Mouse (Mus musculus): ENCODE measurements around the gene Abca7. TPM values are rescaled to one million over a fixed set of nuclear protein-coding genes. Genes with fewer than 3 reads are reported as not detected.

Abca7 gene
- polyA plus RNA-seq, 1 experiment, result 7.5 TPM

- no peak for DNase-seq (ENCODE audit: low spot score)
These were observed 1.7 kb upstream of the Abca7 start for GRCm38 (mm10) chr10:79994397-79995115.

- DNase-seq (ENCODE audit: low spot score), result no peak
These were observed 658 bp upstream of the Abca7 start for GRCm38 (mm10) chr10:79995636-79996035.

- no peak for DNase-seq (ENCODE audit: low spot score)
These were observed 903 bp downstream of the Abca7 start for GRCm38 (mm10) chr10:79997034-79997760.

GRCm38 (mm10) chr10:79997819-79998218 lies 1.5 kb downstream of the Abca7 start:
- no peak for DNase-seq (ENCODE audit: low spot score)

- DNase-seq (ENCODE audit: low spot score), result no peak
These were observed 5.7 kb downstream of the Abca7 start for GRCm38 (mm10) chr10:80001945-80002344.

- no peak for DNase-seq (ENCODE audit: low spot score)
These were observed 6.5 kb downstream of the Abca7 start for GRCm38 (mm10) chr10:80002829-80003228.

- no peak for DNase-seq (ENCODE audit: low spot score)
These were observed 7.3 kb downstream of the Abca7 start for GRCm38 (mm10) chr10:80003374-80004232.

- DNase-seq (ENCODE audit: low spot score), result no peak
These were observed 8.0 kb downstream of the Abca7 start for GRCm38 (mm10) chr10:80004233-80004705.

- DNase-seq (ENCODE audit: low spot score), result no peak
These were observed 15.4 kb downstream of the Abca7 start for GRCm38 (mm10) chr10:80011740-80012139.

GRCm38 (mm10) chr10:80013609-80014008 lies 17.3 kb downstream of the Abca7 start:
- no peak for DNase-seq (ENCODE audit: low spot score)

- no peak for DNase-seq (ENCODE audit: low spot score)
These were observed 18.4 kb downstream of the Abca7 start for GRCm38 (mm10) chr10:80014484-80015290.

GRCm38 (mm10) chr10:80015583-80015982 lies 19.3 kb downstream of the Abca7 start:
- no peak for DNase-seq (ENCODE audit: low spot score)

- no peak for DNase-seq (ENCODE audit: low spot score)
These were observed 20.2 kb downstream of the Abca7 start, which contains the start of gene Arhgap45 for GRCm38 (mm10) chr10:80016511-80016910. Gene Arhgap45, plus strand, starts transcription at chr10:80016653.

- no peak for DNase-seq (ENCODE audit: low spot score)
These were observed 20.6 kb downstream of the Abca7 start for GRCm38 (mm10) chr10:80016931-80017330.

GRCm38 (mm10) chr10:80017361-80017760 lies 21.1 kb downstream of the Abca7 start:
- no peak for DNase-seq (ENCODE audit: low spot score)

GRCm38 (mm10) chr10:80017771-80018170 lies 21.5 kb downstream of the Abca7 start:
- no peak for DNase-seq (ENCODE audit: low spot score)

- DNase-seq (ENCODE audit: low spot score), result no peak
These were observed 22.5 kb downstream of the Abca7 start for GRCm38 (mm10) chr10:80018739-80019297.

- no peak for DNase-seq (ENCODE audit: low spot score)
These were observed 23.3 kb downstream of the Abca7 start for GRCm38 (mm10) chr10:80019471-80020131.

GRCm38 (mm10) chr10:80020191-80020590 lies 23.9 kb downstream of the Abca7 start:
- DNase-seq (ENCODE audit: low spot score), result no peak

GRCm38 (mm10) chr10:80020603-80021319 lies 24.5 kb downstream of the Abca7 start:
- no peak for DNase-seq (ENCODE audit: low spot score)
